18 mouse cellular contexts compared by ENCODE assay signal in the genomic region with DNA sequence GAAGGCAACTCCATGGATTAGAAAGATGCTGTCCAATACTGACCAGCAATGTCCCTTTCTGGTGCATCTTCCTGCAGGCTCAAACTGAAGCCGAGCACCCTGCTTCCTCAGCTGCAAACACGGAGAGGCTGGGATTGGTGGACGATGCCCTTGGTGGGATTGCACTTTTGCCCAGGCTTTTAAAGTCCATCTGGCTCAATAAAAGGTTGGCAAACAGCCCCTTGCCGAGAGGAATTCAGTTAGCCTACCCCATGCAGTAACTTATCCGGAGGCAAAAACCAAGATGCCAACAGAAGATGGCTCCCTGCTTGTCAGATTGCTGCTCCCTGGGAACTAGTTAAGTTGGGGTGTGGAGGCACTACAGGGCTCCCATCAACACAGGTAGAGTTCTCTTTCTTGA.
"Had no signal": no experiment of that assay in that cellular context is flagged by ENCODE, and none has a peak within 500 bp of the region (broad histone marks: within the 10 kb centered on the region; RNA-seq: fewer than 3 reads in every experiment).

No protein-coding gene starts in this region.

- H3K36me3 ChIP-seq: midbrain, embryonic 10.5 days; midbrain, embryonic 12.5 days; neural tube, embryonic 13.5 days; neural tube, embryonic 15.5 days had no signal

- H3K27ac ChIP-seq: midbrain, embryonic 10.5 days; midbrain, embryonic 12.5 days; neural tube, embryonic 13.5 days; neural tube, embryonic 15.5 days had no signal

- H3K9ac ChIP-seq: lung, embryonic 14.5 days; midbrain, embryonic 12.5 days; neural tube, embryonic 13.5 days; neural tube, embryonic 15.5 days had no signal

- H3K9me3 ChIP-seq: midbrain, embryonic 10.5 days; midbrain, embryonic 12.5 days; neural tube, embryonic 13.5 days; neural tube, embryonic 15.5 days had no signal

- DNase-seq: lung, adult 18-20 months; lung, embryonic 14.5 days; lung, postnatal 10 days; lung, postnatal 4 days; midbrain, embryonic 14.5 days; retina, postnatal 1 day; right cerebral cortex, adult 18-20 months; right cerebral cortex, postnatal 25 days; right cerebral cortex, postnatal 4 days; spleen, adult 18-20 months; thymus, adult 18-20 months; thymus, postnatal 14 days; thymus, postnatal 36 days had no signal

- H3K4me3 ChIP-seq: midbrain, embryonic 10.5 days; midbrain, embryonic 12.5 days; myocyte; neural tube, embryonic 13.5 days; neural tube, embryonic 15.5 days had no signal

- H3K27me3 ChIP-seq: midbrain, embryonic 12.5 days; neural tube, embryonic 13.5 days; neural tube, embryonic 15.5 days had no signal

- H3K4me2 ChIP-seq: lung, embryonic 14.5 days; midbrain, embryonic 12.5 days; neural tube, embryonic 13.5 days; neural tube, embryonic 15.5 days had no signal
